Mouse (Mus musculus) CD4-positive, CD25-positive, alpha-beta regulatory T cell, adult 9 weeks (primary cell): ENCODE results near the gene Trim41. TPM values are rescaled to one million over a fixed set of nuclear protein-coding genes. Genes with fewer than 3 reads are reported as not detected.

Source experiments
- polyA plus RNA-seq: library from polyadenylated mRNA; unstranded; fragments of 100-300 nt; shearing (Covaris generic); gene quantifications from one replicate; pipeline ENCODE4 v1.2.1, GENCODE M21; 2017

Gene Trim41
- polyA plus RNA-seq: 2.3 TPM

GRCm38 (mm10) chr11:48816800-48817665, at the start of gene Trim41:
Trim41 (minus strand) TSS chr11:48817353.

GRCm38 (mm10) chr11:48825979-48826751, 9.0 kb upstream of the Trim41 start, which contains the start of the genes Trim7 and Gm12184:
Trim7 (plus strand) TSS chr11:48826140.
Gm12184 (minus strand) TSS chr11:48826655.

GRCm38 (mm10) chr11:48799921-48800701, 17.0 kb downstream of the Trim41 start, which contains the start of gene Rack1:
Rack1 (plus strand) TSS chr11:48800332.

Other genes with a start within 250 kb of the Trim41 start
- 978 TPM for gene Rack1, start 17.0 kb downstream of the Trim41 start, polyA plus RNA-seq
- gene Trim7, start 8.8 kb upstream of the Trim41 start, polyA plus RNA-seq: 0.45 TPM
- gene Gm12184, start 9.3 kb upstream of the Trim41 start, polyA plus RNA-seq: 1.8 TPM
- 186 TPM for gene Irgm1, start 54.3 kb upstream of the Trim41 start, polyA plus RNA-seq
- 1.9 TPM for gene Gm5431, start 84.9 kb upstream of the Trim41 start, polyA plus RNA-seq
- gene Psme2b, start 128.8 kb upstream of the Trim41 start, polyA plus RNA-seq: 278 TPM
- gene Olfr56, start 161.5 kb upstream of the Trim41 start, polyA plus RNA-seq: 1.0 TPM
- gene 9930111J21Rik1, start 162.0 kb upstream of the Trim41 start, polyA plus RNA-seq: 284 TPM
- 7.8 TPM for gene Gm12185, start 174.9 kb upstream of the Trim41 start, polyA plus RNA-seq
- 292 TPM for gene Tgtp1, start 176.8 kb upstream of the Trim41 start, polyA plus RNA-seq
- gene 9930111J21Rik2, start 233.9 kb upstream of the Trim41 start, polyA plus RNA-seq: 161 TPM
- gene Tgtp2, start 246.9 kb upstream of the Trim41 start, polyA plus RNA-seq: 361 TPM